Mouse (Mus musculus): ENCODE results near the gene Tmed4. TPM values are rescaled to one million over a fixed set of nuclear protein-coding genes. Genes with fewer than 3 reads are reported as not detected.
"Not testable (repeated sequence)": the region's sequence is repeated elsewhere in the genome, so short reads cannot be mapped to it uniquely, and the experiment has no call there.

Tmed4 gene
- total RNA-seq, 1 experiment from 2014 or later, result 105 TPM

DNA sequence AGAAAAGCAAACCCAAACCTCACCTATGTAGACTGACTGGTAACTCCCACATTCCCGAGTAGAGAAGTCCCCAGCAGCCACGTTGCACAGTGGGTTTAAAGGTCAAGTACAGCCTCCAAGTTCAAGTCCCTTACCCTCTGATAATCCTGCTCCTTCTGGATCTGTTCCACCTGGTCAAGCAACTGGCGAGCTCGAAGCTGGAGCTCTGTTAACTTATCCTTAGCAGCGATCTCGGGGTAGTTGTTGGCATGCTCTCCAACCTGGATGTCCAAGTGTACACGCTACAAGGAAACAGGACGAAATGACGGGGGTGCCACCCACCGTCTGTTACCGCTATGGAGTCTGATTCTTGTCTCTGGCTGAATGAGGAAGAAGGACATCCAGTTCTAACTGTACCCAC is 1.1 kb downstream of the Tmed4 start:
- no peak for DNase-seq

GRCm38 (mm10) chr11:6267320-6268254 is 7.1 kb downstream of the Tmed4 start, which contains the start of gene Ddx56:
Ddx56 (minus strand) TSS chr11:6267772.
- peak; percentile 89 for DNase-seq

DNA sequence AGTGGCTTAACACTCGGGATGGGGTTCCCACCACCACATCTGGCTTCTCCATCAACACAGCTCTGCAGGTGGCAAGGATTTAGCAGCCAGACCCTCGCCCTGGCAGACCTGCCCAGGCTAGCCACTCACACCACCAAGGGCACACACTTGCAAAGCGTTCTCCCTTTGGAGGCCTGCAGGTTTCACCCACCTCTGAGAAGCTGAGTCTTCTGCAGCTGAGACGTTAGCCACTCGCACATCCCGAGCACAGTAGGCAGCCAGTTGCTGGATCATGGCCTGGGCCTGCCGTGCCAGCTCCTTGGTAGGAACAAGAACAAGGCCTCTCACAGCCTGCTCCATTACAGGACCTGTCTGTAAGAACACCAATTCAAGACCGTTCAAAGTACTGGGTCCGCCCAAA is 8.0 kb downstream of the Tmed4 start:
- DNase-seq, result no peak

- DNase-seq, result peak; percentile 74
Measured at GRCm38 (mm10) chr11:6261434-6262082, 13.1 kb downstream of the Tmed4 start.

DNA sequence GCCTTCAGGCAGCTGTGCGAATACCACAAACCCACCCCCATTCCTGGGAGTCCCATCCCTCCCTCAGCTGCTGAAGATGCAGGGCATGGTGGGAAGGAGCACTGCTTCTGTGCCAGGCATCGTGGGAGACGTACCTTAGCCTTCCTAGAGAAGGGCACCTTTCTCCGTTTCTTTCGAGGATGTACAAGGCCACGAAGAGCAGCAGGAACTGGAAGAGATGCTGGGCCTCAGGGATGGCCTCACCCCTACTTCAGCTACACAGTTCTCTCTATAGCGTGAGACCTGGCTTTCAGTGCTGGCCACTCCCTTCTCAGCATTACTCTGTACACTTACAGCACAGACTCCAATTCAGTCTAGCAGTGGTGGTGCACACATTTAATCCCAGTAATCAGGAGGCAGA is 15.3 kb downstream of the Tmed4 start:
- DNase-seq, result no peak

- DNase-seq, result peak; percentile 35
Measured at GRCm38 (mm10) chr11:6256490-6257072, 18.1 kb downstream of the Tmed4 start.

- DNase-seq, result not testable (repeated sequence)
Measured at GRCm38 (mm10) chr11:6254602-6255001, 20.1 kb downstream of the Tmed4 start.

GRCm38 (mm10) chr11:6252824-6253223 is 21.8 kb downstream of the Tmed4 start:
- DNase-seq, result no peak

DNA sequence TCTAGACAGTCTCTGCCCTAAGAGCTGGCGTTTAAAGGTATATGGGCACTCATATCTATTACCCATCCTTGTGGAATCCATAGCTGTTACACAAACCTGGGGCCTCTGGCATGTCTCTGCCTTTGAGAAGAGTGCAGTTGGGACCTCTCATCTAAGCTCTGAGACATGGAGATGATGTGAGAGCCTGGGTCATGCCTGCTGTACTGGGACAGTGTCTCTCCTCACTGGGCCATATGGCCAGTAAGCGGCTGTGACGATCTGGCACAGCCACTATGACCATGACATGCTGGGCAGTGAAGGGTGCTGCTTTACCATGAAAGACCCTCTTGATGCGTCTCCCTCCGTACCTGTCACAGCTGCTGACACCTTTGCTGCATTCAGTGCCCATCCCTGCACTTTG is 22.4 kb downstream of the Tmed4 start:
- DNase-seq, result no peak

DNA sequence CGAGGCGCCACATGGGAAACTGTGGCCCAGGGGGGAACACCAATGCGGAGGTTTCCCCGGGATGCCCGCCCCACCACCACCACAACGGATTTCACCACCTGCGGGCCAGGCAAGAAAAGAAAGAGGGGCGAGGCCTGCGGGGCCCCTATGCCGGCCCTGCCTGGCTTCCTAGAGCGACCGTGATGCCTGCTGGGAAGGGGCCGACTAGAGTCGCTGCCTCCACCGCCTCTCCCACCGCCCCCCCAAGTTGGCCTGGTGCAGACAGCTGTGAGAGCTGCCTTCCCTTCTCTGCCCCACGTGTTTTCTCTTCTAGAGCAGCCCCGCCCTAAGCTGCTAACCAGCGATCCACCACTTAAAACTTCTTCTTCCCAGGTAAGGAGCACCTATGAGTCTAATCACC is 30.0 kb downstream of the Tmed4 start:
- no peak for DNase-seq

GRCm38 (mm10) chr11:6233025-6233424 is 41.6 kb downstream of the Tmed4 start:
- no peak for DNase-seq

DNA sequence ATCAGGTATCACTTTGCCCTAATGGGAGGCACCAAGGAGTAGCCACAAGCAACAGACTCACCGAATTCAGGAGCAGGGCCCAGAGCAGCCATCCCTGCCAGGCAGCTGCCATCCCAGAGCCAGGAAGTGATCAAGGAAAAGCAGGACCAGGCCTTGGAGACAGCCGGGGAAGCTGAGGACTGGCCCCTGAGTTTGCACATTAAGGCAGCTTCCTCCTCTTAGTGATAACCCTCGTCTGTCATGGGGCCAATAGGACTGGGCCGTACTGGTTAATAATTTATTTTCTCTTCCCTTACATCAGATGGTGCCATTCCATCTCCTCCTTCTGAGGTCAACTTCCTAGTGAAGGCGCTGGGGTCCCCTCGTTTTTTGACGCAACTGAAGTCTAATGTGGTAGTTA is 44.7 kb downstream of the Tmed4 start, which contains the start of gene Npc1l1:
TSS of gene Npc1l1 (minus strand) at position 132 of the 400 bp plus-strand sequence.
- DNase-seq, result no peak

DNA sequence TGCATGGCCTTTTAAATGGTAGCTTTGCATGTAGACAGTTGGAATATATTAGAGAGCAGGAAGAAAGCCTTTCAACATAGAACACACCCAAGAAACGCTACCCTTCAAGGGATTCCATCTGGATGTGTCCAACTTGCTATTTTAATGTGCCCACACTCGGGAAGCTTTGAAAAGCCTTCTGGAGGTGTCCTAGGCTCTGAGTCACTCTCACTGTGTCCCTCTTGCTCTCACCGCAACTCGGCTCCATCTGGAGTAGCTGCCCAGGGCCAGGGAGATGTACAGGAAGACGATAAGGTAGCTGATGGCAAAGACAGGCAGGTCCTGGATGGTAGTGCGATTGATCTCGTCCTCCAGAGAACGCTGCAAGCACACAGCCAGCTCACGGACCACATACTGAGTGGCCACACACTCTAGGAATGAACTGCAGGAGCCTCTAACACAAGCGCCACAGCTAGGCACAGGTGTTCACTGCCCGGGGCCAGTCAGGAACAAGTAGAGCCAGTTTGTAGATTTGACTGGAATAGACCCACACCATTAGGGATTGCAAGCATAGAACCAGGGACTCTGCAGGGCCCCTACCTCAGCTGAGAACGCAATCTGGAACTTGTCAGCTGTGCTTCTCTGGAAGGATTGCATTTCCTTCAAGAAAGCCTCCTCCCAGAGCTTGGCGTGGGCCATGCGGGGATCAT is 50.0 kb downstream of the Tmed4 start:
- no peak for DNase-seq

DNA sequence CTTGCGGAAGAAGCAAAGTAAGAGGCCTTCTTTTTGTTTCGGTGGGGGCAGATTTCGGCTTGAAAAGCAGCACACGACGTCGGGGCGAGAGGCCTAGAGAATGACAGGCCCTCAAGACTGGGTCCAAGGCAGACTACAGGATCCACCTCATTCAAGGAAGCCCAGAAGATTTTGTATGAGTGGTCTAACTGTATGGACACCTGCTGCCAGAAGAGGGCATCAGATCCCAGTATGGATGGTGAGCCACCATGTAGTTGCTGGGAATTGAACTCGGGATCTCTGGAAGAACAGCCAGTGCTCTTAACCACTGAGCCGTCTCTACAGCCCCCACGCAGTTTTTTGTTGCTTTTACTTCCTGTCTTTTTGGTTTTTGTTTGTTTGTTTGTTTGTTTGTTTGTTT is 52.5 kb downstream of the Tmed4 start:
- no peak for DNase-seq

Other genes with a start within 250 kb of the Tmed4 start
- 10.0 and 13.6 TPM in 2 replicates for gene Camk2b, start 208.5 kb downstream of the Tmed4 start, total RNA-seq (2021)
- gene A730071L15Rik, start 74.8 kb downstream of the Tmed4 start, total RNA-seq (2021), result 0.39 TPM in 1 of 2 replicates, not detected in the other
- gene Nudcd3, start 74.5 kb downstream of the Tmed4 start, total RNA-seq (2021), result 59.0 and 63.1 TPM in 2 replicates
- gene Npc1l1, start 44.7 kb downstream of the Tmed4 start, total RNA-seq (2021), result not detected in 2 replicates
- 52.5 and 57.3 TPM in 2 replicates for gene Ddx56, start 7.1 kb downstream of the Tmed4 start, total RNA-seq (2021)
- 547 and 550 TPM in 2 replicates for gene Ogdh, start 16.8 kb upstream of the Tmed4 start, total RNA-seq (2021)
- gene Zmiz2, start 114.2 kb upstream of the Tmed4 start, total RNA-seq (2021), result 61.5 and 63.4 TPM in 2 replicates
- gene Ppia, start 140.6 kb upstream of the Tmed4 start, total RNA-seq (2021), result 1,910 and 1,993 TPM in 2 replicates
- 75.0 and 84.5 TPM in 2 replicates for gene H2afv, start 169.6 kb upstream of the Tmed4 start, total RNA-seq (2021)
- gene Purb, start 201.0 kb upstream of the Tmed4 start, total RNA-seq (2021), result 72.5 and 73.5 TPM in 2 replicates
- 0.48 and 1.3 TPM in 2 replicates for gene Myo1g, start 246.1 kb upstream of the Tmed4 start, total RNA-seq (2021)